Mouse (Mus musculus) right cerebral cortex, postnatal 14 days (tissue): Measurements from ENCODE around the gene Slc7a11.

Experiments
- DNase-seq: peaks from one replicate; pipeline ENCODE4 v3.0.0; 2022

The Slc7a11 gene

DNA sequence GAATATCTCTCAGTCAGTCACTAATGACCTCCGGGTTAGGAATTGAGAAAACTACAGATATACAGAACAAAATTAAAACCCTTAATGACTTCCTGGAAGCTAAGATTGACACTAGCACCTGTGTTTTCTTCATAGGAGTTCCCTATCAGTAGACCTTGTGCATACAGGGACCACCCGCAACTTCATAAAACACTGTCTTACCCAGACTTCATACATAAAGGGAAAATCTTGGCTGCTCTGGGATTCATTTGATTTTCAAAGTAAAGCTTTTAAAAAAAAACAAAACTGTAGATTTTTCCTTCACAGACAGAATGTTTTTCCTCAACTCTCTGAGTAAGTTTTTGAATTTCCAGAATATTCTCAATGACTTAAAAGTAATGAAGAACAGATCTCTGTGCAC, 477.8 kb downstream of the Slc7a11 start:
- no peak for DNase-seq

DNA sequence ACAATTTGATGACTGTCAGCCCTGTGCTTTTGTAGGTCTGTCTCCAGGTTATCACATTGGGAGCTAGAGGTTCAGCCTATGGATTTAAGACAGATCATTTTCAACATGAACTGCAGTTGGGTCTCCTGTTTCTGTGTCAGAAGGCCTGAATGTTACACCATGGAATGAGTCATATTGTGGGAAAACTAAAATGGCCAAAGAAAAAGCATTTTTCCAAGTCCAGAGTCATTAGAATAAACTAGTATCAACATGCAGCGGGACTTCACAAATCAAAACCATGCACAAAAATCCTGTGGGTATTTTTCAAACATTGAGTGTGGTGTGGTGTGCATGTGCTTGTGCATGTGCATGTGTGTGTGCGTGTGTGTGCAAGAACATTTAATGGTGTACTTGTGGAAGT, 482.8 kb downstream of the Slc7a11 start:
- DNase-seq = no peak

DNA sequence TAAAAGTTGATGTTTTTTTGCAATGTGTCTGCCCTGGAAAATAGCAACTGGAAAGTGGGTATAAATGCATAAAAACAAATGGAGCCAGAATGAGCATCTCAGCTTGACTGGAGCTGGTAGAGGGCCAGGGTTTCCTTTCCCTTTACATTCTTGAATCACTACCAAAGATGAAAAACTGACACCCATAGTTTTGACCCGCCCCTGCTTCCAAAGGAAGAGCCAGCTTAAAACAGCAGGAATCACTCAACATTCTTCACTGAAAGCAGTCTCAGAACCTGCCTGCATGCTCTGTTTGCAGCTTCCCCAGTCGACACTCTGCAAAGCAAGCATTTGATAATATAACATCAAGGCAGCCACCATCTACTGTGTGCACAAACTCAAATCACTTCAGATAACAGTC, 496.6 kb downstream of the Slc7a11 start:
- no peak for DNase-seq

DNA sequence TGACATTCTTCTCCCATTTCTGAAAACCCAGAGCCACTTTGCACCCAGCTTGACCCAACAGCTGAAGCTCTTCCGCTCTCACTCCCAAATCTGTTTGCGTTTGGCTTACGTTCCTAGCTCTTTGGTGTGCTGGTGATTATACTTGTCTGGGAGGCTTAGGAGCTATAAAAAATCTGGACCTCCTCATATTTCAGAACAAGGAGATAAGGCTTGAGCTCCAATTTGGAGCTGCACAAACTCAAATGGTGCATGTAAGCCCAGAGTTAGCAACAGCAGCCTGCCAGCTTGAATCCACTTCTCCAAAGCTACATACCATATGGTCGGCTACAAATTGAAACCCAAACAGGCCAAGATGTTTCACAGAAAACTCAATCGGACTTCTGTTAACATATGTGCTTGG, 498.6 kb downstream of the Slc7a11 start:
- no peak for DNase-seq

DNA sequence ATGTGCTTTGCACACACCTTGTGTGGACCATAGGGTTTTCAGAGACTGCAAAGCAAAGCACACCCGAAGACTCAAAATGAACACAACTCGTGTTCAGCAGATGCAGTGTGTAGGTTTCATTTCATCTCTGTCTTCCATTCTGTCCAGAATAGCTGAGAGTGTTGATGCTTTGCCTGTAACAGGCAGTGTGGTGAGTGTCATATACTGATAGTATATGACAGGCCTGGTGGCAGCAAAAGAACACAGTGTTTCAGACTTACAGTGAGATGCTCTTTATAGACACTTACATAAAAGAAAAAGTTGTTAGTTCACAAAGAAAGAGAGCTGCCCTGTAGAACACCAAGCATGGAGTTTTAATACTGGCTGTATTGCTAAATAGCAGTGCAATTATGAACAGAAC, 505.8 kb downstream of the Slc7a11 start:
- DNase-seq = no peak

DNA sequence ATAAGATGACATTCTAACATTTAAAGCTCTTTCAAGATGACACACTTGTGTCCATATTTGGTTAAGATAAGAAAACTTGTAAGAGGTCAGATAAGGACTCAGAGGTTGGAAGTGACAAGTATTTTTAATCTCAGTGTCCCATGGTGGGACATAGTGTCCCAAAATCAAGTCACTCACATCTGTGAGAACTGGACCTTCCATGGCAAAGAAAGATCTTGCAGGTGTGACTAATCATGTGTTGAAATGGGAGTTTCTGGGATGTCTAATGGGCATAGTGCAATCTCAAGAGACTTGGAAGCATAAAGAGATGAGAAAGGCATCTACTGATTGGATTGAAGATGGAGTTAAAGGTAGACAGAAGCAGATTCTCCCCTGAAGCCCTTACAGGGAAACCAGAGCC, 513.9 kb downstream of the Slc7a11 start:
- DNase-seq = no peak

DNA sequence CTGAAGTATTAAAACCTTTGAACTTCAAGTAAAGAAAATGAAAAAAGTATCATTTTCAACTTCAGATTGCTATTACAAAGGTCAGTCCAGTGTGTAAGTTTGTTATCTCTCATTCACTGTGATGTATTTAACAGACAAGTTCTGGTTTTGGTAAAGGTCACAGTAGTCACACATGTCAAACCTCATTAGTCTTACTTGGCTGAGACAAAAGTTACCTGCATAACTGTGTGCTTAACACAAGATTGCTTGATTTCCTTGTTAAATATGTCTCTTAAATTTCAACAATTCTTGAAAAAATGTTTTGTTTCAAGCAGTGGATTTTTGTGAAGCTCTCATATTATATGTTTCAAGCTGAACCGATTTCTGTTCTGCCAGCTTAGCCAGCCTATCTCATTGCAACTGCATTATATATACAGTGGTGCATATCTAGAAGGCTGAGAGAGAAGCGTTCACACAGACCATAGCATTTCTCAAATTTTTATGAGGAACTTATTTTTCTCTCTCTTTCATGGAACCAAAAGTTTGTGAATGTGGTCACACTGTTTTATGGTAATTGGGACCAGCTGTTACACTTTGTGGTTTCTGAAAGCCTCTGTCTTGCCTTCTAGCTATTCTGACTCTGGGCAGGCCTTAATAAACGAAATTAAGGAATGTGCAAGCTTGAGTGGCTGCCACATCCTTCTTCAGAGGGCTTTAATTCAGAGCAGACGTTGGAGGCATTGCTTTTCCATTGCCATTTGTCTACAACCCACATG, 514.7 kb downstream of the Slc7a11 start:
- DNase-seq = no peak

DNA sequence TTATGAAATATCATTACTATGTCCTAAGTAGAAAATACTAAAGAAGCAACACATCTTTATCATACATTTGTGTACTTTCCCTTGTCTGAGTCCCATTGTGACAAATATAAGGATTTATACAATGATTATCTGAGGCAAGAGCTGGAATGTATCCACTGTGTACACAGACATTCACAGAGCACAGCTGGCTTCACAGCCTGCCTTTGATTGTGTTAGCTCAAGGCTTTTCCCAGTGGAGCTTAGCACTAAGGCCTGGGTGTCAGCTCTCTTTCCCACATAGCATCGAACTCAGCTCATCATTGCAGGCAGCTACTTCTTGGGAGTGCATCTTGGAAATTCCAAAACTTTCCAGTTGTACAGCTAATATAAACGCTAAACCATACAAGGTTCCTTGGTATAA, 529.5 kb downstream of the Slc7a11 start:
- DNase-seq = no peak

DNA sequence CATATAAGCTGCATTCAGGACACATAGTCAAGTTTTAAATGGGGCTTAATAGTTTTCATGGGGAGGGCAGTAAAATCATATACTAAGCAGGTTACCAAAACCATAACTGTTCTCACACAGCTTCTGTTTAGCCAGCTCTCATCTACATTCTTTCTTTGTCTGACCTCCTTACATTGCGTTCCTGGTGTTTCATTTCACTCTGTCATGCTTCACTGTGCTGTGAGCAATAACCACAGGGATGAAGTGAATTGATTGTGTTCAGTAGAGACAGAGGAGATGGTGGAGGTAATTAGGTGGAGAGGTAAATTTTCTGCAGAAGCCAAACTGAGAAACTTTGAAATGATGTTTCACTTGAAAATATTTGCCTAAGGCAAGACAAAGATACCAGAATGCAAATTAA, 532.5 kb downstream of the Slc7a11 start:
- no peak for DNase-seq

DNA sequence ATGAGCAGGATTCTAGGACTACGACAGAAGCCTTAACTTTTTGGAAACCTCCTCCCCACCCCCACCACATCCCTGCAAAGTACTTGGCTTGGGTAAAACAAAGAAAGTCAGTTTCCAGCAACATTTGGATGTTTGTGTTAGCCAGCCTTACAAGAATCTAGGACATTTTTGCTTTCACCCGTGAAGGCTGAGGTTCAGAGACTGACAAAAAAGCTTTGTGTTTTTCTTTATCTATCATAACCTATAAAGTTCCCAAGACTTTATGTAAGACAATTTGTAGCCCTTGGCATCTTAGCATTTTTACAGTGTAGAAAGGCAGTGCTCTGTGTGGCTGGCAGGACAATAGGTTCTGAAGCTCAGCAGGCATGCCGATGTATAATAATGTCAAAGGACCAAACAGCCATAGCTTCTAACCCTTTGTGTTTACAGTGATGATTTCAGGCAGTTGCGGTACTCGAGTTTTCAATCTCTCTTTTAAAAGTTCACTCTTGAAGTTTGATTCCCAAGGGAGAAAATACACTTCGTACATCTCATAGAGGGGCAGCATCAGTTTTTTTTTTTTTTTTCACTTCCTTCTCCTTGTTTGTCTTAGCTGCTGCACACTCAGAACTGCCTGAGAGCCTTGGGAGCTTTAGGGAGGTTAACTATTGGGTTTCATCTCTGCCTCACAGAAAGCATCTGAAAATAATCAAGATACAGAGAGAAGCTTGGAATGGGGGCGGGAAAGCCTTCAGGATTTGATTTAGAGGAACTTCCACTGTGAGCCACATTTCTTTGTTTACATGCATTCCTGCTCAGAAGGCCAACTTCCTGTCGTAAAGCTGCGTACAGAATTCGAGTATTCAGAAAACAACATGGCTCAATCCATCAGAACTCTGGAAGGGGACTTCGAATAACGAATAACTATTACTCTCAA, 534.7 kb downstream of the Slc7a11 start:
- no peak for DNase-seq

DNA sequence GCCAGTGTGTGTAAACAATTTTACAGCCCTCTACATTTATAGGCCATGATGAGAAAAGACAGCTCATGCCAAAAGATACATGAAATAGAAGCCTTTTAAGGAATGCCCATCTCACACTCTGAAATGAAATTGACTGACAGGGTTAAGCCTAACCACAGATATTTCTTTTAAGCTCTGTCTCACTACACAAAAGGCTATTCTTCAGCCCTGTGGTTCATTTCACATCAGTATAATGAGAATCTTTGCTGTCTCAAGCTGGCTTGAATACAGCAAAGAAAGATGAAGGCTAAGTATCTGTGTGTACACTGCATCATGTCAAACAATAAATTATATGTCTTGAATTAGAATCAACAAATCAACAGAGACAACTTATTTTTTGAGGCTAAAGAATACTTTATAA, 549.5 kb downstream of the Slc7a11 start:
- no peak for DNase-seq

DNA sequence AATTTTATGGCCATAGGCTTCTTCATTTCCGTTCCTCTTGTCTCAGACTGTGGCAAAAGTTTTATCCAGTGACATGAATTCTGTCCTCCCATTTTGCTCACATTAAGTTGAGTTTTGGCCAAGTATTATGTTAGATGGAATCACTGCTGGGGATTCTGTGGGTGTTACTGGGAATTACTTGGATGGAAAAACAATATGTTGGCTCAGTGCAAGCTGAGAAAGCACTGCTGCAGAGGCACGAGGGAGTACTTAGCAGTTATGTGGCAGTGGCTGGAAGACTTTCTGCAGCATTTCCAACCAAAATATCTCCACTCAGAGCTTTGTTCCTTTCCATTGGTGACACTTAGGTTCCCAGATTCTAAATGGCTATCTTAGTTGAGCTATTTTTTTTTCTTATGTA, 556.1 kb downstream of the Slc7a11 start:
- no peak for DNase-seq

DNA sequence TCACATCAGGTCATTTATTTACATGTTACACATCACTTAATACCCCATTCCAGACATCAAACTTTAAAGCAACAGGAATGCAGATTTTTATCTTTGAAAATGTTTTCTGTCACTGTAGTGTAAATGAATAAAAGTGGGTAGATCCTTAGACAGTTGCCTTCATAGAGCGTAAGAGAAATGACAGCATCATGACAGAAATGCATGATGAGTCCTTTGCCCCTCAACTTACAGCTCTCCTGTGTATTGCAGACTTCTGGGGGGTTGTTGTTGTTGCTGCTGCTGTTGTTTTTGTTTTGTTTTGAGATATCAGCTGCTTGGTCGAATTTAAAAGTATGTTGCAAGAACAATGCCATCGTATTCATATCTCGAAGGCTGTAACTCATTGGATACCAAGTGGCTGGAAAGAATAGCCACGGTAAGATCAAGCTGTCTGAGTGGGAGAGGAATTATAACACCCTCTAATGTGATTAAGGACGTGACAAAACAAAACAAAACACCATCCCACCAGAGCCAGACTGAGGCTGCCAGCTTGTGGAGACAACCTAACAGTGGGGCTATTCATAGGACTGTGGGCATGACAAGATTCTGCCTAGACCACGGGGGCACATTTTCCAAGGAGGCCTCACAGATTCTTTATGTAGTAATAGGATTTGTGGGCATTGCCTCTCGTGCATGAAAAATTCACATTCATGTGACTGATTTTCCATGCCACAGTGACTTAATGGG, 557.0 kb downstream of the Slc7a11 start:
- no peak for DNase-seq

DNA sequence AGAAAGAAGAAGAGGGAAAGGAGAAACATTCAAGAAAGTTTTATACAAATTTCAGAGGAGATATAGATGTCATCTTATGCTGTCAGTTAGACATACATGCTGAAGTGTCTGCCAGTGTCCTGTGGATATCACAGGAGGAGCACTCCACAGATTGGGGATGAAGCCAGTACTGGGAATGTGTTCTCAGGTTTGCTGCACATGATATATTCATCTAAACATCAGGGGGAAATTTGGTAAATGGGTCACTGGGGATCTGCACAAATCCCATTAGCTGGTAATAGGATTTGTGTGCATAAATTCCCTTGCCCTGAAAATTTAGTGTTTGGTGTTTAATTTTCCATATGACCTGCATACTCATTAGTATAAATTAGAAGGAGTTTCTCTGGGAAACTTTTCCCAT, 562.9 kb downstream of the Slc7a11 start:
- DNase-seq = no peak

DNA sequence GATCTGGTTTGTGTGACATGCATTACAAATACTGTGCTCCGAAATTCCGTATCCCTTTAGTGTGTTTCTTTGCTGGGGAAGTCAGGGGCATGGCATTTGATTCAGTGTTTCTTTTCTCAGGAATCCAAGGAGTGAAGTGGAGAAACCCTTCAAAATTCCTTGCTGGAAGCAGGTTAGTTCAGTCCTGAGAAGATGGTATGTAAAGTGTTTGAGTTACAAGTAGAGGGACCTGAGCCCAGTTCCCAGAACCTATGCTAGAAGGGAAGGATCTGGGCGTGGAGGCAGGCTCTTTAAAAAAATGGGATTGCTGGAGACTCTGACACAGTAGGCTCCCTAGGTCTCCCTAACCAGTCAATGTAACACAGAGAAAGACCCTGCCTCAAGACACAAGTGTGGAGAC, 572.6 kb downstream of the Slc7a11 start:
- no peak for DNase-seq

DNA sequence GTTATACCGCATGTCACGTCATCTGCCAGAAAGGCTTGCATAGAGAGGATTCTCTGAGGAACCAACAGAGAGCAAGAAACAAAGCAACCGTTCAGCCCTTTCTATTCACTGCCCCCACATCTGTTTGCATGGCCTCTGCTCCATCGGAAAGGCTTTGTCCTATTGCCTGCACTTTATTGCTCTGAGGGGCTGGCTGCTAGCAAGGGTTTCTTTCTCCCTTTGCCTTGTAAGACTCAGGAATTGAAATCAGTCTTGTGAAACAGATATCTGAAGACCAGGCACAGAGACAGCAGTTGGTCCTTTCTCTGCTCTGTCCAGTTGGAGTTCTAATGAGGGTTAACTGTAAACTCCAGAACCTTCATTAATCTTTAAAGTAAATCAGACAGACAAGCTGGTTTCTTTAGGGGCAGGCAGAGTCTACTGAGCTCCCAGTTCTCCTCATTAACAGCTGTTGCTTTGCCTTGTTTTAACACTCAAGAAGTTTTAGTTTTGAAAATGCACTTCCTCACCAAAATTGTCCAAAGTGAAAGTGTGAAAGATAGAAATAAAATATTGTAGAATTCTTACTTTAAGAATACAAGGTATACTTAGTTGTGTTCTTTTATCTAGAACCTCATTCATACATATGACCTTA, 575.3 kb downstream of the Slc7a11 start:
- DNase-seq = no peak

DNA sequence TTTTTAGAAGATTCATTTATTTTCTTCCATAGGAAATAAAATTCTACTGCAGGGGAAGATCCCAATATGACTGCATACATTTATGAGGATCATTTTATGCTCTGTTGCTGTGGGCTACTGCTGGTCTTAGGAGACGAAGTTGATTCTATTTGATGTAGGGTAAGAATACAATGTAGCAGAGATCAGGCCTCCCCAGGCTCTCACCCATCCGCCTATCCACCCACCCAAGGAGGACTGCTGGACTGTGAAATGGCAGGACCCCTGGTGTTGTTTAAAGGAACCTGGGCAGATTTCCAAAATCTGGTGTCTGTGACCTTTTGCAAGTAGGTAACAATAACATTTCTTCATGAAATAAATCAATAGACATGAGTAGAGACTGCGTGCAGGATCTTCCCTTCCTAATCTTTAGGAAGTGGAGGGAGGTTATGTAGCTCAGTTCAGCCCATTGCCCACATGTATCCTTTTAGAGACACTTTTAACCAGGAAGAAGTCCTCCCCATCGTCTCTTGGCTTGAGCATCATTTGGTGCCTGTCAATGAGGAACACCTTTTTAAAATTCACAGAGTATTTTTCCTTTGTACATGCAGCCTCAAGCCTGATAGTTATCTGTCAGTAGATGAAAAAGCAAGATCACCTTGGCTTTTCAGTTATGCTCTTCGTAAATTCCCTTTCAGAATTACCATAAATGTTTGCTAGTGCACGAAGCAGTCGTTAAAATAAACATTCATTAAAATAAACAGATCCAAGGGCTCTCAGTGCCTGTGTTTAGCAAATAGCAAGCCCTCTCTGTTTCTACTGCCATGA, 576.1 kb downstream of the Slc7a11 start:
- DNase-seq = no peak

DNA sequence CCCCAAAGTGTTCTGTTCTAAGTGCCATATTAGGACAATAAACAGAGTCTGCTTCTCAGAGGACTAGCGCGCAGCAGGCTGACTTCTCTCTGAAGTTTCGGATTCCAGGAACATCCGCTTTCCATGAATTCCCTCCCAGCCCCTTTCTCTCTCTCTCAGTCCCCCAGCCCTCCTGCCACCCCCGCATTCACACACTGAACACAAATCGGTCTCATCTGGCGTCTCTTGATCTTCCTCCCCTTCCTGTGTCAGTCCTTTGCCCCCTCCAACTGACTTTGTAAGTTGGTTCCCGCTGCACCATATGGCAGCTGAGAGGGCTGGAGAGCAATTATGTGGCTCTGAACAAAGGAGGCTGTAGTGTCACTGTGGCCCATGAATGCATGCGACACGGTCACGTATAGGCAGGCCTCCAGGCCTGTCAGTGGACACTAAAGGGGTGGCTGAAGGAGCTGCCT, 577.3 kb downstream of the Slc7a11 start:
- no peak for DNase-seq

DNA sequence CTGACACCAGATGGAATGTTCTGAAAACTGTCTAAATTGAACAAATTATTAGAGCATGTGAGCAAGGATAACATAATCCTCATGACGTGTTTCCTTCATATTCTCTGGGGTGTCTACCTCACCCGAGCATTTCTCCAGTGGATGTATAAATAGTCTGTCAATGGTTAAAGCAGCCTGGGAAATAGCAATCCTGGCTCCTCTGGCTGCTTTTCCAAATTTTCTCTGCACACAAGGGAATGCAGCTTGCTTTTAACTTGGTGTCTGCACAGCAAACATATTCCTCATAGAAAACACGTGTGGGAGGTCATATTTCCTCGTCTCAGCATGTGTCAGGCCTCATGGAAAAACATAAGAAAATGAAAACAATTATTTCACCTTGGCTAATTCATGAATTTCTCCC, 586.6 kb downstream of the Slc7a11 start:
- DNase-seq = no peak

DNA sequence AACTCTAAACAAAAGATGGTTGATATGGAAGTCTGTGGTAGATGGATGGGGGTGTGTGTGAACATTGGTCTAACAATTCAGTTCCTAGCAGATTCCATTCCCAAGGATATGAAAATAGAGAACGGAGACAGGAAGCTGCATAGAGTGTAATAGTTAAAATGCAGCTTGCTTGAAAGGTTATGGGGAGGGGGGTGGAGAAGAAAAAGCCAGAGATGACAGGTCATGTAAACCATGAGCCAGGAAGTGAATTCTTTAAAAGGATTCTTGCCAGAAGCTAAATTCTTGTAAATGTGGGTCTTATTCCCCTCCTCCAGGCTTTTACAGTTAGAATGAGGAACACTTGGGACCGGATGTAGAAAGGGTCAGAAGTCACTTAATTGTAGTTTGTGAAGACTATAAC, 589.1 kb downstream of the Slc7a11 start:
- DNase-seq = no peak

DNA sequence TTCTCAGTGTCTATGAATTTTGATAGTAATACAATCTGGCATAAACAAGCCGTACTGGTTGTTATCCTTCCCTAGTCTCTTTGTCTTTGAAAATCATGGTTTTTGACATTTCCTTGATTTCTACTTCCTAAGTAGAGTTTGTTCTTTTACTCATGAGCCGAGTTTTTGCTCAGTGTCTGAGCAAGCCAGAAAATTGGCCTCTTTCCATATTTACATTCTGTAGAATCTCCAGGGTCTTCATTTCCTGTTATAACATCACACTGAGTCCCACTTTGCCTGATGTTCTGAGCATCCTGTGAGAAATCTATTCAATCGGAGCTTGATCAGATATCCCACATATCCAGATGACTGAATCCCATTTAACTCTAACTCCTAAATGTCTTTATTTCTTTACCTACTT, 600.4 kb downstream of the Slc7a11 start:
- no peak for DNase-seq
